Mouse (Mus musculus) NIH3T3 (cell line): ENCODE measurements around the gene Atg3.

ENCODE experiments used
- DNase-seq: peaks from one replicate; pipeline ENCODE4 v3.0.0-alpha.2; 2012; ENCODE audit warnings: low read depth

The Atg3 gene

GRCm38 (mm10) chr16:45204859-45205670 is 46.5 kb downstream of the Atg3 start:
- DNase-seq, result no peak

GRCm38 (mm10) chr16:45222016-45222415 is 63.4 kb downstream of the Atg3 start:
- DNase-seq, result no peak

- no peak for DNase-seq
Measured at GRCm38 (mm10) chr16:45222771-45223170, 64.2 kb downstream of the Atg3 start.

GRCm38 (mm10) chr16:45223648-45224388 is 65.2 kb downstream of the Atg3 start, which contains the start of gene Btla:
Gene Btla, plus strand, starts transcription at chr16:45224315.
- DNase-seq, result no peak

GRCm38 (mm10) chr16:45224431-45225008 is 65.9 kb downstream of the Atg3 start:
- no peak for DNase-seq

- no peak for DNase-seq
Measured at GRCm38 (mm10) chr16:45227002-45227401, 68.4 kb downstream of the Atg3 start.

GRCm38 (mm10) chr16:45231296-45231695 is 72.7 kb downstream of the Atg3 start:
- no peak for DNase-seq

- no peak for DNase-seq
Measured at GRCm38 (mm10) chr16:45233007-45233406, 74.4 kb downstream of the Atg3 start.
